Mouse (Mus musculus): Measurements from ENCODE around the gene Zkscan4.
"Not testable (repeated sequence)": the region's sequence is repeated elsewhere in the genome, so short reads cannot be mapped to it uniquely, and the experiment has no call there.

Zkscan4 gene

GRCm38 (mm10) chr13:21478759-21479670 is at the start of gene Zkscan4, which contains the start of gene Gm10065:
Zkscan4 (plus strand) TSS chr13:21478907.
Gm10065 (minus strand) TSS chr13:21479441.
- DNase-seq (ENCODE audit: low read depth, low spot score) = not testable (repeated sequence)

- no peak for DNase-seq (ENCODE audit: low read depth, low spot score)
These were observed 43.2 kb upstream of the Zkscan4 start for GRCm38 (mm10) chr13:21435476-21435875.

- DNase-seq (ENCODE audit: low read depth, low spot score) = peak; percentile 14
These were observed 38.1 kb upstream of the Zkscan4 start, which contains the start of gene Pgbd1 for GRCm38 (mm10) chr13:21440503-21441206. Pgbd1 (minus strand) TSS chr13:21441058.

GRCm38 (mm10) chr13:21441207-21441572 is 37.5 kb upstream of the Zkscan4 start:
- DNase-seq (ENCODE audit: low read depth, low spot score) = no peak

GRCm38 (mm10) chr13:21446796-21447195 is 31.9 kb upstream of the Zkscan4 start:
- DNase-seq (ENCODE audit: low read depth, low spot score) = no peak

- DNase-seq (ENCODE audit: low read depth, low spot score) = no peak
These were observed 30.7 kb upstream of the Zkscan4 start for GRCm38 (mm10) chr13:21447856-21448614.

- no peak for DNase-seq (ENCODE audit: low read depth, low spot score)
These were observed 25.7 kb upstream of the Zkscan4 start for GRCm38 (mm10) chr13:21453042-21453441.

GRCm38 (mm10) chr13:21453449-21453848 is 25.3 kb upstream of the Zkscan4 start, which contains the start of gene Zscan26:
Zscan26 (minus strand) TSS chr13:21453730.
- DNase-seq (ENCODE audit: low read depth, low spot score) = peak; percentile 52

- DNase-seq (ENCODE audit: low read depth, low spot score) = no peak
These were observed 24.6 kb upstream of the Zkscan4 start for GRCm38 (mm10) chr13:21454133-21454532.

GRCm38 (mm10) chr13:21456347-21456746 is 22.4 kb upstream of the Zkscan4 start:
- DNase-seq (ENCODE audit: low read depth, low spot score) = peak; percentile 42

- not testable (repeated sequence) for DNase-seq (ENCODE audit: low read depth, low spot score)
These were observed 16.2 kb upstream of the Zkscan4 start for GRCm38 (mm10) chr13:21462516-21462915.

GRCm38 (mm10) chr13:21467336-21467735 is 11.4 kb upstream of the Zkscan4 start:
- no peak for DNase-seq (ENCODE audit: low read depth, low spot score)

- peak; percentile 71 for DNase-seq (ENCODE audit: low read depth, low spot score)
These were observed 10.4 kb upstream of the Zkscan4 start, which contains the start of gene Nkapl for GRCm38 (mm10) chr13:21468061-21469019. Nkapl (minus strand) TSS chr13:21468509.

GRCm38 (mm10) chr13:21469097-21469496 is 9.6 kb upstream of the Zkscan4 start:
- no peak for DNase-seq (ENCODE audit: low read depth, low spot score)

GRCm38 (mm10) chr13:21472427-21472826 is 6.3 kb upstream of the Zkscan4 start:
- no peak for DNase-seq (ENCODE audit: low read depth, low spot score)

GRCm38 (mm10) chr13:21486881-21487280 is 8.2 kb downstream of the Zkscan4 start:
- DNase-seq (ENCODE audit: low read depth, low spot score) = no peak

GRCm38 (mm10) chr13:21492847-21493246 is 14.1 kb downstream of the Zkscan4 start:
- DNase-seq (ENCODE audit: low read depth, low spot score) = no peak

- no peak for DNase-seq (ENCODE audit: low read depth, low spot score)
These were observed 16.4 kb downstream of the Zkscan4 start, which contains the start of gene AK157302 for GRCm38 (mm10) chr13:21495080-21495479. AK157302 (plus strand) TSS chr13:21495223.

GRCm38 (mm10) chr13:21501182-21501581 is 22.5 kb downstream of the Zkscan4 start, which contains the start of gene Gm11273:
Gm11273 (minus strand) TSS chr13:21501418.
- DNase-seq (ENCODE audit: low read depth, low spot score) = not testable (repeated sequence)

GRCm38 (mm10) chr13:21502296-21502695 is 23.6 kb downstream of the Zkscan4 start:
- no peak for DNase-seq (ENCODE audit: low read depth, low spot score)

All from WW6 (cell line).